Mouse (Mus musculus) forebrain, embryonic 16.5 days (tissue): ENCODE measurements around the gene Lrsam1. TPM values are rescaled to one million over a fixed set of nuclear protein-coding genes. Genes with fewer than 3 reads are reported as not detected.

Experiments used
- ATAC-seq: fragments of 200-750 bp; cut with Nextera tagmentation; 2 replicates; pipeline ENCODE4 v1.8.0; 2017; ENCODE audit warnings: mild to moderate bottlenecking, moderate library complexity
- H3K27ac ChIP-seq: fragments of 300-500 bp; sonication (generic); 2 replicates; pipeline ENCODE4 v1.5.1; 2014; ENCODE audit warnings: low read length, control low read depth
- H3K27me3 ChIP-seq: fragments of 300-500 bp; sonication (generic); replicated peaks from 2 replicates; pipeline ENCODE4 v1.6.1; 2014; ENCODE audit warnings: low read length; ENCODE audit not compliant: control insufficient read depth, insufficient read depth
- H3K36me3 ChIP-seq: fragments of 300-500 bp; sonication (generic); 2 replicates; pipeline ENCODE4 v1.6.1; 2014; ENCODE audit not compliant: control insufficient read depth, insufficient read depth
- H3K4me1 ChIP-seq: fragments of 300-500 bp; sonication (generic); replicated peaks from 2 replicates; pipeline ENCODE4 v1.6.1; 2014; ENCODE audit warnings: low read length; ENCODE audit not compliant: control insufficient read depth, insufficient read depth
- H3K4me2 ChIP-seq: fragments of 300-500 bp; sonication (generic); 2 replicates; pipeline ENCODE4 v1.6.1; 2014; ENCODE audit warnings: mild to moderate bottlenecking, low read length, control low read depth
- H3K4me3 ChIP-seq: fragments of 300-500 bp; sonication (generic); replicated peaks from 2 replicates; pipeline ENCODE4 v1.5.1; 2014; ENCODE audit warnings: mild to moderate bottlenecking, low read length, control low read depth
- H3K9ac ChIP-seq: fragments of 300-500 bp; sonication (generic); replicated peaks from 2 replicates; pipeline ENCODE4 v1.6.1; 2014; ENCODE audit warnings: low read depth, low read length, control low read depth
- H3K9me3 ChIP-seq: fragments of 300-500 bp; sonication (generic); 2 replicates; pipeline ENCODE4 v1.6.1; 2016; ENCODE audit warnings: low read length; ENCODE audit not compliant: control insufficient read depth
- WGBS: fragments of 180-500 bp; shearing (Covaris S2); extraction: QIAGEN DNeasy Blood & Tissue Kit; methylation state at CpG from one replicate; pipeline ENCODE4 v1.1.7; 2014; 5-methylcytosine and 5-hydroxymethylcytosine counted together
- polyA plus RNA-seq: library from polyadenylated mRNA; unstranded; fragments of >200 nt; fragmentation: Nextera tagmentation; extraction: Ambion mirVana; gene quantifications from 2 replicates; pipeline ENCODE4 v1.2.1, GENCODE M21; 2015

The Lrsam1 gene
- polyA plus RNA-seq, 1 experiment from 2014 or later = 21.9 TPM

DNA sequence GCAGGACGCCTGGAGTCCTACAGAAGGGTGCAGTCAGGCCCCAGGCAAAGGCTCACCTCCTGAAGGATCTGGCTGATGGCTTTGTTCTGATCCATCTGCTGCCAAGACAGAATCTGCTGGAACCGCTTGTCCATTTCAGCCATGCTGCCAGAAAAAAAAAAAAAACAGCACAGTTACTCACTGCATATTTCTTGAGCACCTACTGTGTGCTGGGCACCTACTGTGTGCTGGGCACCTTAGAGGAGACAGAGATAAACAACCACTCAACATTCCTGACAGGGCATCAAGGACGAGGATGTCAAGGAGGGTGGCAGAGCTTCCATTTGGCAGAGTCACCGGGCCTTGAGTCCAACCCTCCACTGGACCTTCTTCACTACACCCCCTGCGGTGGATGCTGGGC, 22.7 kb downstream of the Lrsam1 start:
- ATAC-seq = no peak
- Histone ChIP-seq H3K4me3 (no peak overlapping the region), H3K27me3 (no peaks in the 10 kb centered on the region), H3K27ac (no peak overlapping the region), H3K4me2 (no peak overlapping the region), H3K9me3 (no peaks in the 10 kb centered on the region), H3K4me1 (no peaks in the 10 kb centered on the region), H3K36me3 (peaks cover 10% of the 10 kb centered on the region), H3K9ac (no peak overlapping the region)
- WGBS = 92% methylated on average over 5 of the region's 5 CpGs

DNA sequence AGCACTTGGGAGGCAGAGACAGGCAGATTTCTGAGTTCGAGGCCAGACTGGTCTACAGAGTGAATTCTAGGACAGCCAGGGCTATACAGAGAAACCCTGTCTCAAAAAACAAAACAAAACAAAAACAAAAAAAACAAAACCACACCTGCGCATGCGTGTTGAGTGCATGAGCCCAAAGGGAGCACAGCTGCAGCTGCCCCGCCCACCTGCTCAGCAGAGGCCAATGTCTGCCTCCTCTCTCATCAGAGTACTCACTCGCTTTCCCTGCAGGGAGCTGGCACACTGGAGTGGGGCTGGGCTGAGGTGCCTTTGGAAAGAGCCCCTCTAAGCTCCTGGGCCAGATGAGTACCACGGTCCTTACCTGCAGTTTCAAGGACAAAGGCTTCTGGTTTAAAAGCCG, 29.7 kb downstream of the Lrsam1 start:
- peaks cover 2% of the 10 kb centered on the region for H3K36me3 ChIP-seq
- H3K9me3 ChIP-seq = no peaks in the 10 kb centered on the region
- WGBS = 76% methylated on average over 7 of the region's 7 CpGs
- no peak overlapping the region for H3K9ac ChIP-seq
- no peaks in the 10 kb centered on the region for H3K27me3 ChIP-seq
- H3K4me3 ChIP-seq = no peak overlapping the region
- no peaks in the 10 kb centered on the region for H3K4me1 ChIP-seq
- no peak for ATAC-seq
- no peak overlapping the region for H3K4me2 ChIP-seq
- no peak overlapping the region for H3K27ac ChIP-seq

DNA sequence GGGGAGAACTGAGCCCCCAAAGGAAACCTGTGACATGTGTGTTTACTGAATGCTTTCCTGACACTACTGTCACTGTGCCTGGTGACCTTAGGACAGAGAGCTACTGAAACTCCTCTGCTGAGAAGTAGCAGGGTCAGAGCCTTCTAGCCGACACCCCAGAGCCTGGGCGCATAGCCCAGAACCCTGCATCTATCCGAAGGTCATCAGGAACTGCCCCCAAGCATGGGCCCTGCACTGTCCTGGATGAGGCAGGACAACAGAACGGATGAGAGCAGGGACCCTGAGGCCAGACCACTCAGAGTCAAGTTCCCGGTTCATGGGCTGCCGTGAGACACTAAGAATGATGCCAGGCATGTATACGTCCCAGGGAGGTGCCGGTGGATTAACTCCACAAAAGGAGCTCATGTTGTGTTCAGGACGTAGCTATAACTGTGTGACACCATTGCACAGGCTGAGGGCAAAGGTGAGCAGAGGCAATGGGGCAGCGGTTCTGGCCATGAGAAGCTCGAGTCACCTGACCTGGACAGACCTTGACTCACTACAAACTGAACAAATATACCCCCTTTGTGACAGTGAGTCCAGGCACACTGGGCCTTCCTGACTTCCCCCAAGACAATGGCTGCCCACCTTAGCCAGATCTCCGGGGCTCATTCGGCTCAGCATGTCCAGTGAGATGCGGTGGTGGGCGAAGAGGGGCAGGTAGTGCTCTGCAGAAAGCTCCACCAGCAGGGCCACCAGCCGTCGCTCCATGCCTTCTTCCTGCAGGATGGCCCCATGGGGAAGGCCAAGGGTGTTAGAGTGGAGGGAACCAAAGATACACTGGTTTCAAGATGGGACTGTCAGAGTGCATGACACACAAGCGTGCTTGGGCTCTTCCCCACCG, 32.2 kb downstream of the Lrsam1 start:
- no peaks in the 10 kb centered on the region; the same call in 1 of the 2 replicates for H3K36me3 ChIP-seq
- whole genome bisulfite sequencing = 88% methylated on average over 19 of the region's 19 CpGs
- ATAC-seq = no peak

DNA sequence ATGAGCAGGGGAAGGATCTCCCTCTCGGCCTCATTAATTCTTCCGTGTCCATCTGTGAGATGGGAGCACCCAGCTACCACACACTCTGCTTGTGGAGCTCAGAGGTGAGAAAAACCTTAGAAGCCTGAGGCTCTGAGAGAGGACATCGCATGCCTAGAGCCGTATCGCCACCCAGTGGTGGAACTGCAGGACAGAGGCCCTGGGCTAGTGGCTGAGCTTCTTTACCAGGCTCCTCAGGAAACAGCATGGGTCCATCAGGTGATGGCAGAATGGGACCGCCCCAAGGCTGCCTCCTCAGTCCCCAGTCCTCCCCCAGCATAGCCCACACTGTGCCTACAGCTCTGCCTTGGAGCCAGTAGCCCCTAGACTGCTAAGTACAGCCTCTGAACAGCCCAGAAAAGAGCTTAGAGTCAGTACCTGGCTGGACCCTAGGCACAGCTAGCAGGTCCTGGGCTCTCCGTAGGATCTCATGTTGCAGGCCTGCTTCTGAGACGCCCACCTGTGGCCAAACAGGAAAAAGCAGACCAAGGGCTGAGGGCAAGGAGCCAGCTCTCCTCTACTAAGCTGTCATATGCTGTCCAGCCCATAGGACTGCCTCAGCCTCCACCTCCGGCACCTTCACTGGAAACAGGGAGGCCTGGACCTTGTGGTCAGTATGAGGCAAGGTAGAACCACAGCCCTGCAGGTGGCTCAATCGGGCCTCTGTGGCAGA, 33.0 kb downstream of the Lrsam1 start:
- peak; percentile 55 for ATAC-seq
- Histone ChIP-seq H3K9me3 (no peaks in the 10 kb centered on the region), H3K4me1 (no peaks in the 10 kb centered on the region), H3K27me3 (no peaks in the 10 kb centered on the region), H3K4me3 (no peak overlapping the region), H3K36me3 (peaks cover 4% of the 10 kb centered on the region), H3K9ac (no peak overlapping the region), H3K27ac (no peak overlapping the region), H3K4me2 (no peak overlapping the region)
- WGBS = 28% methylated on average over 10 of the region's 10 CpGs

More for the DNA sequence above, 32.2 kb downstream of the Lrsam1 start:
- H3K4me2 ChIP-seq = no peak overlapping the region
- H3K9ac ChIP-seq = no peak overlapping the region
- no peak overlapping the region for H3K27ac ChIP-seq
- no peaks in the 10 kb centered on the region for H3K27me3 ChIP-seq
- H3K4me3 ChIP-seq = no peak overlapping the region
- H3K4me1 ChIP-seq = no peaks in the 10 kb centered on the region
- no peaks in the 10 kb centered on the region for H3K9me3 ChIP-seq

DNA sequence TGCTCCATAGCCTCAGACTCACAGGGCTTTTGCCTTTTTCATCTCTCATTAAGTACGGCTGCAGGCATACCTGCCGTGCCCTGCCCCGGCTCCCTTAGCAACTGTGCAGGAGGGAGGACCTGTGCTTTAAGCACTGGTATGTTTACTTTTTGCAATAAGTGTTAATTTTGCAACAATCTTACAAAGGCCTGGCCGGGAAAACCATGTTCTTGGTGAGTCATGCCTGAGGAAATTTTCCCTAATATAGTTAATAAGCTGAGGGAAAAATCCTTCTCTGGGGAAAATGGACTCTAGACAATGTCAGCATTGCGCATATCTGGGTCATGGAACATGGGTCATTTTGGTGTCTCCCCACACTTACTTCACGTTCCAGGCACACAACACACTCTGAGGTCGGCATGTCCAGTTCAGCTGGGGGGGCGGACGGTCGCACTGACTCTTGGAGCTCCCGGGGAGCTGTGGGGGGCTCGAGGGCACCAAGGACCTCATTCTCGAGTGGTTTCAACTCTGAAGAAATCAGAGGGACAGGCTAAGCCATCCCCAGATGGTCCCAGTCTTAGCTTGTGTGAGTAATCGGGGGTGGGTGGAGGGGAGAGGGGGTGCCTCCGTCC, 33.7 kb downstream of the Lrsam1 start:
- no peak overlapping the region for H3K4me3 ChIP-seq
- H3K4me2 ChIP-seq = no peak overlapping the region
- ATAC-seq = no peak
- peaks cover 5% of the 10 kb centered on the region for H3K36me3 ChIP-seq
- no peaks in the 10 kb centered on the region for H3K4me1 ChIP-seq
- WGBS = 76% methylated on average over 15 of the region's 15 CpGs
- no peak overlapping the region for H3K27ac ChIP-seq
- no peaks in the 10 kb centered on the region for H3K27me3 ChIP-seq
- no peaks in the 10 kb centered on the region for H3K9me3 ChIP-seq
- H3K9ac ChIP-seq = no peak overlapping the region

DNA sequence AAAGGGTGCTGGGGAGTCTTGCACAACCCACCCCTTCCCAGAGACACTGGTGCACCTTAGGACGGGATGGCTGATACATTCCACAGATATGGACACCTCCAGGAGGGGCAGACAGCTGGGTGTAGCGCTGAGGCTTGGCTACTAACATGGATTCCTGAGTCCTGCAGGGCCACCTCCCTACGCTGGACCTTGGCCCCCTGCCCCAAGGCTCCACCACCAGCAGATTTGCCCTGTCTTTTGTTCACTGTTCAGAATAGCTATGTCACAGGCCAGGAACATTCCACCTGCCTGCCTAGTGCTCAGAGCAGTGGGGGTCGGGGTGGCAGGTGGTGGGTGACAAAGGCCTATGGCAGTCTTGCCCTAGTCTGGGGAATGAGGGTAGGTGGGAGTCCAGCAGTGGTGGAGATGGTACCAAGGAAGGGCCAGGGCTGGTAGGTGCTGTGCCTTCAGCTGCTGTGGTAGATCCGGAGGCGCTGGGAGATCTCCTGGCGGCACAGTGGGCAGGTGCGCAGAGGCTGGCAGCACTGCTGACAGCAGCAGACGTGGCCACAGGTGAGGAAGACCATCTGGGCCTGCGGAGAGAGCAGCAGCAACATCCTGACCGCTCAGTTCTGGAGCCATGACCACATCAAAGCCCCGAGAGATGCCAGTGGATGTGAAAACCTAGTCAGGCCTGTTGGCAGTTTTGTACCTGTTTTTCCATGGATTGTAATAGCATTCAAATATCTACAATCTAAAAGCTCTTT, 34.9 kb downstream of the Lrsam1 start:
- no peak for ATAC-seq
- WGBS = 89% methylated on average over 11 of the region's 12 CpGs
- peaks cover 10% of the 10 kb centered on the region for H3K36me3 ChIP-seq
- H3K4me2 ChIP-seq = no peak overlapping the region
- no peak overlapping the region for H3K9ac ChIP-seq
- no peak overlapping the region for H3K4me3 ChIP-seq
- H3K9me3 ChIP-seq = no peaks in the 10 kb centered on the region
- no peak overlapping the region for H3K27ac ChIP-seq
- H3K4me1 ChIP-seq = no peaks in the 10 kb centered on the region
- no peaks in the 10 kb centered on the region for H3K27me3 ChIP-seq

DNA sequence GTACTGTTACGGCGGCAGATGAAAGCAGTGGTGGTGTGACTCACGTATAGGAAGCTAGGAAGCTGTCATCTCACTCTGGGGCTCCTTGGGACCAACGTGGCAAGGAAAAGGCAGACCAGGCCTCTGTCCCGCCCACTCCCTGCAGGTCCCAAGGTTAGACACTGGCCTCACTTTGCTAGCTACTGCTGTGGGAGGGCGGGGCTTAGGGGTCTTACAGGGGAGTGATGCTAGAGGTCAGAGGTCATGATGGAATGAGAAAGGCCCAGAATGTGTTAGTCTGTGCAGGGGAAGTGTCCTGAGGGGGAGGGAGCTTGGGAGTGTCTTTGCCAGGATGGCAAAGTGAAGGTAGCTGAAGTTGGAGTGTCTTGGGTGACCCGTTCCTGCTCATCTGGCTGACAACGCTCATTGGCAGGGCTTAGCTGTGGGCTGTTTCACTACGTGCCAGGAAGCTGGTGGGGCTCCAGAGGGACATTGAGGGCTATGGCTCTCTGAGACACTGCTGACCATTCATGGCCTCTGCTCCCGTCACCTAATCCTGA, 37.0 kb downstream of the Lrsam1 start:
- Histone ChIP-seq H3K36me3 (peaks cover 25% of the 10 kb centered on the region), H3K9me3 (no peaks in the 10 kb centered on the region), H3K4me1 (no peaks in the 10 kb centered on the region), H3K9ac (no peak overlapping the region), H3K27me3 (no peaks in the 10 kb centered on the region), H3K4me3 (no peak overlapping the region), H3K27ac (no peak overlapping the region), H3K4me2 (no peak overlapping the region)
- 75% methylated on average over 10 of the region's 10 CpGs for WGBS
- no peak for ATAC-seq

DNA sequence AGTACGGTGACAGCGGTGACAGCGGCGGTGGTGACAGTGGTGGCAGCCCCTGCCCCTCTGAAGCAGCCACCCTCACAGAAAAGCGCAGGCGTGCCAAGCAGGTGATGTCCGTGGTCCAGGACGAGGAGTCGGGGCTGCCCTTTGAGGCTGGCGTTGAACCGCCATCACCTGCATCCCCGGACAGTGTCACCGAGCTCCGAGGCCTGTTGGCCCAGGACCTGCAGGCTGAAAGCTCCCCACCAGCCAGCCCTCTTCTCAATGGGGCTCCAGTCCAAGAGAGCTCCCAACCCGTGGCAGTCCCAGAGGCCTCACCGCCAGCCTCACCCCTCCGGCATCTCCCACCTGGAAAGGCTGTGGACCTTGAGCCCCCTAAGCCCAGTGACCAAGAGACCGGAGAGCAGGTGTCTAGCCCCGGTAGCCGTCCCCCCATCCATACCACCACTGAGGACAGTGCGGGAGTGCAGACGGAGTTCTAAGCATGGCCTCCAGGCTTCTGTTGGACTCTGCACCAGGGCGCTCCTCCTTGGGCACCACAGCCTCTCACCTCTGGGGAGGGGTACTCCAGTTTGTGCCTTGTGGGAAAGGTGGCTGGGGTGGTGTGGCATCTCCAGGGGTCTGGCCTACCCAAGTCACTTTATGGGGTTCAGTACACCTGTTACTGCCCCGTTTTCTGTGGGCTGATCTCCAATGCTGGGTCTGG, 37.7 kb downstream of the Lrsam1 start:
- Histone ChIP-seq H3K27ac (no peak overlapping the region), H3K9ac (no peak overlapping the region), H3K4me1 (no peaks in the 10 kb centered on the region), H3K4me2 (no peak overlapping the region), H3K4me3 (no peak overlapping the region), H3K9me3 (no peaks in the 10 kb centered on the region), H3K36me3 (peaks cover 30% of the 10 kb centered on the region), H3K27me3 (no peaks in the 10 kb centered on the region)
- WGBS = 92% methylated on average over 24 of the region's 24 CpGs
- ATAC-seq = peak; percentile 9; the same call in 1 of the 2 replicates
